Mouse (Mus musculus) retina, postnatal 1 day (tissue): ENCODE measurements around the gene Cacna1e.

Experiments used
- DNase-seq: peaks from one replicate; pipeline ENCODE4 v3.0.0-alpha.2; 2012

Gene Cacna1e

DNA sequence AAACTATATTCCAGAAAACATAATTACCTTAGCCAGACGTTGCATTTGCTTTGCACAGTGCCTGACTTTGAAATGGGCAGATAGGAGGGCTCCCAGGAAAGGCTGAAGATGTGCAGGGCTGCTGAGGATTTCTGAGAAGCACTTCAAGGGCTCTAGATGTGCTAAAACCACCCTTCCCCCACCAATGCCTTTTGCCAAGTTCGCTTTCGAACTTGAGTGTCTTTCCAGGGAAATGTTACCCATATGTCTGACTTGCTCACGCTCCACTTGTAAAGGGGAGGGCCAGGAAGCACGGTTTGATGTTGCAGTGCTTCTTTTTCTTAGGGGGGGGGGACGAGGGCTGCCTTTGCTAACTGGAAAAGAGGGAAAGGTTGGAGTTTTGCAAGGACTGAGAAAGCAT lies 393.2 kb downstream of the Cacna1e start:
- DNase-seq: no peak

DNA sequence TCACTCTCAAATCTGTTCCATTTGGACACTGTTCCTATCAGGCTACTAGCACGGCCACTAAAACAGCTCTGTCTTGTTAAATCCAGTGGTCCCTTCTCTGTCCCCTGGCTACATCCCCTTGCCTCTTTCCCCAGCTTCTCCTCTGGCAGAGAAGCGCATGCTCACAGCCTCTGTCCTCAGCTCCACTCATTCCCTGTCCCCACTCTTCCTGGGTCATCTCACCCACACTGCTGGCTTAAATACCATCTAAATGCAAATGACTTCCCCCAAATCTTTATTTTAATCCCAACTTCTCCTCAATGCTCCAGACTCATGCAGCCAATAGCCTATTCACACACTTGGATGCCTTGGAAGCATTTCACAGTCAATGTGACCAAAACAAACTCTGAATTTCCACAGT lies 407.6 kb downstream of the Cacna1e start:
- DNase-seq: no peak

DNA sequence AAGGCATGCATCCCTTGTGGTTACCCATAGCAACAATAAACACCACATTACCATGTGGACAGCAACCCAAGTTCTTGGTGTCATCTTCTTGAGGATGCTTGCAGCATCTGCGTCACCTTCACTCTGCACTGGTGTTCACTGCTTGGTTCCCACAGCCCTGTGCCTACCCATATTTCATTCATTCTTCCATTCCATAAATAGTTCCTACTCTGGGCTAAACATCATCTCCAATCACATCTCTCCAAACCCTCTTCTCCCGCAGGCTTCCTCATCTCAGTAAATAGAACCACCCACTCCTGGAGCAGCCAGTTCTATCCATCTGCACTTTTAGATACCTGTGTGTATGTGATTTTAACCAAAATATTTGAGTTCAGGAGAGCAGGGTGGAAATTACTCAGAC lies 408.6 kb downstream of the Cacna1e start:
- no peak for DNase-seq

DNA sequence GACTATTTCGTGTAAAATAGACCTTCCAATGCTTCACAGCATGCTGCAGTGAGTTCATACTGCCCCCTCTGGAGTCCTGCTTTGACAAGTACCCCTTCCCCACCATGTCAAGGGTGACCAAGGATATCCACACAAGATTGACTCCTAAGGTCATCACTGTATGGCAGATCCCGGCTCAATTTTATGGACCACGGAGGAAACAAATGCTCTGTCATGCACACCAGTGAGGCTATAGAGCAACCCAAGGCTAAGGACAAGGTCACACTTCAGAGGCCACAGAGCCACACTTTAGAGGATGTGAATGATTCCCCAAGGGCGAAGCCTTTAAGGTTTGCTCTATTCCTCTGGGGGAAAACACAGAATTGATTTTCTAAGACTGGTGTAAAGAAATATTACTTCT lies 410.1 kb downstream of the Cacna1e start:
- no peak for DNase-seq

DNA sequence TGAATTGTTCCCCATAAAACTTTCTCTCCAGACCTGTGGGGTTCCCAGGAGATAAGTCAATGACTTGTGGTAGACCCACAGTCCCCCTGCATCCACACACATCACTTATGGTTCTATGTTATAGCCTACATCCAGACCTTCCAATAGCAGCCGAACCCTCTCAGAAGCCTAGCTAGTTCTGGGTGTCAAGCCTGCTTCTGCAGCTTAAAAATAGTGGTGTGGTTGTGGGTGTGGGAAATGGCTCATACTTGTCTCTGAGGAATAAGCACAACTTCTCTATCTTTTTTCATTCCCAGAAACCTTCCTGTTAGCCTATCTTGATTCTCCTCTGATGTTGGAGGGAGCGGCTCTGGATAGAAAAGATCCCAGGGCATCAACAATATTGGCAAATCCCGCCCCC lies 417.0 kb downstream of the Cacna1e start:
- DNase-seq: no peak

DNA sequence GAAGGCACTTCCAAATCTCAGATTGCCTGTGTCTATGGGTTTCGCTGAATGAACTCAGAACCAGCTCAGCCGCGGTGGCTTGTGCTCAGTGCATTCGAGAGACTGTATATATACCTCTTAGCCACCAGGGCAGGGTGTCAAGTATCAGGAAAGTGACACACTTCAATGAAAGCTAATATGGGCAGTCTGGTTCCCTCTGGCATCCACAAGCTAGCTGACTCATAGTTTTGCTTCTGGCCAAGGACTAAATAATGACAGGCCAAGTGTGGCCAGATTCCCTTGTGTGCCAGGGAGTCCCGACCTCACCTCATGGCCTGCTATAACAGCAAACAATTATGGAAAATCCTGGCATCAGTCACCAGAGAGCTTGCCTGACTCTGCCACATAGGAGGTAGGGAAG lies 422.8 kb downstream of the Cacna1e start:
- no peak for DNase-seq

DNA sequence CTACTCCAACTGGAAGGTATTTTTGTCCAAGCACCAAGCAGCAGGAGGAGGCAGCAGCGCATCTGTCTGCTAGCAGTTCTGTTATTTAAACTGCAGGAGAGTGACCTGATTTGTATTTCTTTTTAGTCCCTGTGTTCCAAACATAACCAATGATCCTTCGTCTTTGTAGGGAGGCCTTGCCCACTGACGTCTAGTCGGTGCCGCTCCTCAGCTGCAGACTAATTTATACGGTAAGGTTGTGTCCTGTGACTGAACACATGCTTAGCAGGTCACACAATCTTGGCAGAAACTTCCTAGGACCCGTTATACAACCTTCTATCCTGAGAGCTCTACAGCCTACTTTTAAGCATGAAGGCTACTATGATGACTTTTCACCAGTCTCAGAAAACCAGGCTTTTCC lies 424.2 kb downstream of the Cacna1e start:
- DNase-seq: no peak

DNA sequence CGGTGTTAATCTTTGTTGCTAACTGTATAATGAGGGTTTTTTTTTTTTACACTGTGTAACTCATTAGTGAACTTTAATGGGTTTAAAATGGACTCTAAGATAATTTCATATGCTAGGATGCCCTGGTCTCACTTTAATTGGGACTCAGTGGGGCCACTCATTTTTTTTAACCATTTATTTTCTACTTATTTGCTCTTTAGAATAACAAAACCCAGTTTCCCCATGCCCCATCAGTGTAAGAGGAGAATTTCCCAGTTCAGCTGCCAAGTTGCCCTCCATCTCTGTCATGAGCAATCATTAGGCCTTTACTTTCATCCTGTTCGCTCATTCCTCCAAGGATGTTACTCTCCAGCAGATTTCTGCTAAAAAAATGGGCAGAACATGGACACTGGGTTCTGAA lies 425.7 kb downstream of the Cacna1e start:
- DNase-seq: peak; percentile 75

DNA sequence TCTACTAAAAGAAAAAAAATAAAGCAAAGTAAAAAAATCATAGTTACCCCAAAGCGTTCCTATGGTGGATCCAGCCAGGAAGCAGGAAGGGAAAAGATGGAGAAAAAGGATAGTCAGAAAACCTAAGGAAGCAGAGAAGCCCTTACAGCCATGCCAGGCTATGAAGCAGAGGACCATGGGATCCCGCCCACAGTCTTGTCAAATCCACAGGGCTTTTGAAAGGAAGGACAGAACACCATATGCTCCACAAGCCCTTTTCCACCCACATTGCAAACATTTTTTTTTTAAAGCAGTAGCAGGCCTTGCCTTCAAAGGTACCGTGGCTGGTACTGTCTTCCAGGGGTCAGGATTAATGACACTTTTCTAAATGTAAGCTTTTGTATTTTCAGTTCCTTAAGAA lies 433.5 kb downstream of the Cacna1e start:
- no peak for DNase-seq

DNA sequence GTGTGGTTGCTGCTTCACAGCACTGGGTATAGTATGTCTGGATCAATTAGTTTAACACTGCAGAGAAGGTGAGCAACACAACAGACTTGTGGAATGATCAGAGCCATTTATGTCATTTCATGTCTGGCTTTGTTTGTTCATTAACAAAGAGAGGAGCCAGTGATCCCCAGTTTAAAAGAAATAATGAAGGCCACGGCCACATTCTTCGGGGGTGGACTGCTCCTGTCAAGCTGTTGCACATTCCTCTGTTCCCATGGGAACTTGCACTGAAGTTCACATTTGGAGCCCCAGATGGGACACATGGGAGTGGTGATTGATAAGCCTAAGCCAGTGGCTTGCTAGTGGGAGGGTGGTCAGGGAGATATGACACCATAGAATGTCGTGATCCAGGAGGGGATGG lies 437.8 kb downstream of the Cacna1e start:
- peak; percentile 62 for DNase-seq

DNA sequence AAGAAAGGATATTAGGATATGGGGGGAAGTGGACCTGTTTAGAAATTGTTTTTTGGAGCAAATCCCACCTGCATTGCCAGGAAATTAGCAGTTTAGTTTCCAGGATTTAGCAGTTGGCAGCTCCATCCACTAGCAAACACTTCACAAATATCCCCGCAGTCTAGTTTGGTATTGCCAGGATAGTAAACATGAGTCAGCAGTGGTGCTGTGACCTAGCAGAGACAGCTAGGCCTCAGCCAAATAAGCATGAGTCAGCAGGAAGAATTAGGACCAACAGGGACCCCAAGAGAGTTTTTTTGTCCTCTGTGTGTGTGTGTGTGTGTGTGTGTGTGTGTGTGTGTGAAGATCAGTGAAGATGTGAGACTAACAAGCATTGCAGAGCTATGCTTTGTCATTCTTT lies 450.8 kb downstream of the Cacna1e start:
- no peak for DNase-seq

DNA sequence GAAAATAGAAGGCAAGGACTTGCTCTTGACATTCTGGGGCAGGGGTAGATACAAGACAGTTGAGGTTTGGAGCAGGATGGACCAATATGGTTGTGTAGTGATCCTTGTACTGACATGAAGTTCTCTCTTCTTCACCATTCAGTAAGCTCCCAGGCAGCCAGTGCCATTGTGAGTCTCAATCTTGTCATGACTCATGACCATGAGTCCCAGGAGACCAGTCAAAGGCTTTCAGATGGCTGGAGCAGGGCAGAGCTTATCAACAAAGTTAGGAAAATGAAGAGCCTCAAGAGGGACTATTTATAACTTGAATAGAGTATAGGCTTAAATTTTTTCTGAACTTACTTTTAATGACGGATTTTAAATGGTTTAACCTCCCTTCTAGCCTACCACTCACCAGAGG lies 451.2 kb downstream of the Cacna1e start:
- no peak for DNase-seq

DNA sequence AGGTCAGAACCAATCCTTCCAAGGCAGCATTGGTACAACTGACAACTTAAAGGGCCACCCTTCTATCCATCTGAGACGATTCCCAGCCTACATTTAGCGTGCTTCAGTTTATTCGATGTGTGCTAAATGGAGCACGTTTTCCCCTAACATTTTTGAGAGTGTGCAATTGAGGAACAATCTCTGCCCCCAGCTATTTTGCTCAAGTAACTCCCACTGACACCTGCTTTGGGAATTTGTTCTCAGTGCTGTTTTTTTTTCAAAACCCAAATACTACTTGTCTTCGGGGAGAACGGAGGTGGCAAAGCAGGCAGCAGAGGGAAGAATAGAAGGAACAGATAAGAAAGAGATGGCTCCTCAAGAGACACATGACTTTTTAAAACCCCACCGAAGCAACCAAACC lies 456.0 kb downstream of the Cacna1e start:
- DNase-seq: no peak

DNA sequence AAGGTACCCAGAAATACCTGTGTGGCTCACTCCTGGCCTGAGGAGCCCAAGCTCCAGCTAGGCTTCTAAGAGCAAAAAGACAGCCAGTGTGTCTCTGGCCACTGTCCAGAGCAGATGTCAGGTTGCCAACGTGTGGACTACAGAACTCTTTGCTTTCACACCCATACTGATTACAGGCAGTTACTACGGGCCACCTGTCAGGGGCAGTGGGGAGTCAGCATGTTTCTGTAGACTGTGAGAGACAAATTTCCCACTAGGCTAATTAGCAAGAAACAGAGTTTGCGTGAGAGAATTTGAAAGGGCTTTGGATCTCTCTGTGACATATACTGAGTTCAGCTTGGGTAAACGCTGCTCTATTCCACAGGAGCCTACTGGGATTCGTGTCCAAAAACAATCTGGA lies 466.0 kb downstream of the Cacna1e start:
- DNase-seq: peak; percentile 19

DNA sequence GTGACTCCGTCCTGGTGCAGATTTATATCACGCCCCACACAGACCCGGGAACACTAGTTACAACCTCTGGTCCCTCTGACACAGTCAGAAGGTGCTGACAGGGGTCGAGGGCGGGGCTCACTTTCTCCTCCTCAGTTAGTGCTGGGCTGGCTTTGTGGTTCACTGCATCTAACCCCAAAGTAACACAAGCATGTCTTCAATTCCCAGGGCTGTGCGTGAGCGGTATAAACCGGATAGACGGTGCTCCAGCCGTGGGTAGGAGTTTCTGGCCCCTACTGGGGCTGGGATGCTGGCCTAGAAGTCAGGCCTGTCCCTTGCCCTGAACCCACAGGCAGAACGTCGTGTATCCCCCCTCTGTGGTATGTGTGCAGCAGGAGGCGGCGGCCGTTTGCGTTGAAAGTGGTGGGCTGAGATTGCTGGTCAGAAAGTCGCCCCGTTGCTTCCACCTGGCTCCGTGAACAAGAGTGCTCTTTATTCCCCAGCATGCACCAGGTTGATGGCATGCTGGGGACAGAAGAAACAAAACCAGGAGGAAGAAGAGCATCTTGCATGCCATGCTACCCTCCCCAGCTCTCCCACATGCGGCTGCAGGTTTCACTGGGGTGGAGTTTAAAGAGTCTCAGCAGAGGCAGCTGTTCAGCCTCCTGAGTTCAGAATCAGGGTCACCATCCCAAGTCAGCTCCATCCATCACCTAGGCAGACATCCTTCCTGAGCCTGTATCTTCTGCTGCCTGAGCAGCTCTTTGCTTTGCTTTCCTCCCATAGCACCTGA lies 467.7 kb downstream of the Cacna1e start:
- DNase-seq: no peak

DNA sequence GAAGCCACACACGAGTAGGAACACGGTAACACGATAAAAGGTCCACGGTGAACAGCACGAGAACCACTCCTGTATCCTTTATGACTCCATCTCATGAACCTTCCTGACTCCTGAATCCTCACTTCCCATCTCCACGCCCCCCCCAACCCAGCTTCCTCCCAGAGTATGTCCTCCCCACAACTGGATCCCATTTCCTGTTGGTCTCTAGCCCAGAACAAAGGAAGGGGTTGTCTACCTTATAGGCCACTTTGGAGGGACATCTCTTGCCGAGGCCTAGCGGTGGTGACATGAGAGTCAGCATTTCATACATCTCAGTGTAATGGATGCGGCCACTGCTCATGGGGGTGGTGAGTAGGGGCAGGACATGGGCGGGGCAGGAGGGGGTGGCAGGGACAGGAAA lies 468.5 kb downstream of the Cacna1e start:
- peak; percentile 8 for DNase-seq

DNA sequence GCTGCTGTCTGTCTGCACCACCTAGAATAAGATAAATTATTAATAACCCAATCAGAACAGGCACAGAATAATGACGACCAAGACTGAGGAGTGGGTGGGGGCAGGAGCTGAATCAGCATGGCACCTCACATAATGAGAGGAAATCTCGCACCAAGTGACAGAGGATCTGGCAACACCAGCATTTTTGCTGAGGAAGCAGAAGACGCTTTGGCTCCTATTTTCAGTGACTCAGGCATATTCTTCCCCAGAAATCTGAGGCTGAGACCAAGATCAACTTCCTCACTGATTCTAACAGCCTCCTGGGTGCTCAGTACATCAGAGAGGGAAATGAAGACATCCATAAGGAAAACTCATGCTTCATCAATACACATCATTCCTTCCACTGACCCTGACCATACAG lies 471.2 kb downstream of the Cacna1e start:
- DNase-seq: no peak

DNA sequence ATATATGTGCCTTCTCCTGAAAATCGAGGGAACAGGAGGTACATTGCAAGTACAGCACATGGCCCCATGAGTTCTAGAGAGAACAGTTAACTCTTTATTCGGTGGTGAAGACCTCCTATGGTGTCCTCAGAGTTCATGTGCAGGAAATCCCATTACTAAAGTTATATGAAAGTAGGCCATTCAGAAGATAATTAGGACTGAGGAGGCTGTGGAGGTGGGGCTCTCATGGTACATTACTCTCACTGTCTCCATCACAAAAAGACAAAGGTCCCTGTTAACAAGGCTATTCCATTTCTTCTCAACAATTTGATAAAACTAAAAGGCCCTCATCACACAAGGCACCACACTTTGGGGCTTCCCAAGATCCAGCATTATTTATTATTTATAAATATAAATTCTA lies 475.2 kb downstream of the Cacna1e start:
- DNase-seq: peak; percentile 73

DNA sequence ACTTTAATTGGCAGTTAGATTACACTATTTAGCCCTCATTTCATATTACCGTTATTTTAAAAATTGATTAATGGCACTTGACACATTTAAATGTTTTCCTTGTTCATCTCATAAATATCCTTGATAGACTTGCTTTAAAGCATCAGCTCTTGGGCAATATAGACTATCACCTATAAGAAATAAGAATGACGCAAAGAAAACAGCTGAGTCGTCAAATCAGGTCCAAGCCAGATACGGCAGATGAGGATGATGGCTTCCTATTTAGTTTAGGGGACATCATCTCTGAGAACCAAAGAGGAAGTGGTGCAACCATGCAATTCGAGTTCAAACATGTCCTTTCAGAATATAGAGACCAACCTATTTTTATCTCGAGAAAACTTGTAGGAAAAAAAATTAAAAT lies 492.3 kb downstream of the Cacna1e start:
- DNase-seq: no peak
